Mouse (Mus musculus) left cerebral cortex, adult 2 months (tissue): ENCODE measurements at regions not wholly inside any gene's neighbourhood (a gene's known extent, or its start where the extent isn't known, plus 50 kb on each side); places are given as distances from the start of the nearest gene placed in this dataset.

ENCODE experiments used
- DNase-seq, 2 experiments: peaks; one replicate each; pipeline ENCODE4 v3.0.0; 2021 to 2022; ENCODE audit warnings: low spot score in 2 of 2, mixed read lengths in 1 of 2; ENCODE audit errors: extremely low spot score in 1 of 2
- H3K27ac ChIP-seq: fragments of 200-600 bp; 2 replicates; pipeline ENCODE4 v1.8.1; 2022
- H3K4me3 ChIP-seq: fragments of 200-600 bp; 2 replicates; pipeline ENCODE4 v1.8.1; 2022
- CTCF ChIP-seq: fragments of 200-600 bp; IDR thresholded peaks from 2 replicates; pipeline ENCODE4 v1.8.1; 2022; ENCODE audit warnings: antibody characterized with exemption, mild to moderate bottlenecking, moderate library complexity
- intact Hi-C: fragments of 180-260 bp; cut with DNase I; formaldehyde crosslinking; loops from one replicate; pipeline ENCODE4 v1.15.1; 2025

DNA sequence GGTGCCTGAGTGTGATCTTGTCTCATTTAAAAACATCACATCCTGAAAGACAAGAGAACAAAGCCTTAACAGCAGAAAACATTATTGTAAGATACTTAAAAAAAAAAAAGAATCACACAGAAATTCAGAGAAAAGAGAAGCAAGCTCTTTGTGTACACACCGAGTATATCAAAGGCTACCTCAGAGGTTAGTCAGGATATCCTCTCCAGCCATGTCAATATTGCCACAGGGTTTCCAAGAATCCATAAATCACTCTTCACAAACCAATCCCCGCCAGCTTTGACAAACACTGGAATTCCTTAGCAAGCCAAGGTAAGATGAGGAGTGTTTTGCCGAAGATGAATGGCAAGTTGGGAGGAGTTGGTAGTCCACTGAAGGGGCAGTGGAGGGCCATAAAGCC, 311.3 kb upstream of the Ldb2 start:
- TF ChIP-seq CTCF: no peak
- Histone ChIP-seq H3K4me3 (no peak overlapping the region), H3K27ac (no peak overlapping the region)
- DNase-seq: no peak
- intact Hi-C loops: loop anchor here (5.0 kb wide), 1 partner anchor 233 kb away; no protein-coding TSS in a partner anchor

DNA sequence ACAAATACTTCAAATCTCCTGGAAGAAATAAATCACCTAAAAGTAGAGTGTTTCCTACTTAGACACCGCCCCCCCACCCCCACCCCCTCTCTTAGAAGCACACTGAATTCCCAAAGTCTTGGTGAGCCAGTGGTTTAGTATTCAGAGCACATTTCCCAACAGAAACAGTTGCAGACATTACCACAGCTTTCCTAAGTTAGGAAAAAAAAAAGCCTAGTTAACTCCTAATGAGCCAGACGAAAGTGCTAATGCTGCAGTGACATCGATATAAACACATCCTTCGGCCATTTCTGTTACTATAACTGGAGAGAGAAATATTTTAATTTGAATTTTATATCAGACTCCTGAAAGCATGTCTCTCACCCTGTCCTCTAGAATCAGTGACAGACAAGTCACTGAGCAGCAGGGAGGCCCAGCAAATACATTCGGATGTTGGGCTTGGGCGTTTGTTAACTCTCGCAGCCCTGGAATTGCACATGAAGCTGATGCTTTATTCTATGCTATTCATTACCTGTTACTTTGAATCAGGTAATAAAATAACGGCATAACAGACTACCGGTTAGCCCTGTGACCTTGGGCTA, 305.8 kb upstream of the Ldb2 start:
- H3K4me3 ChIP-seq: no peak overlapping the region
- intact Hi-C loops: no loop called here
- DNase-seq: no peak
- TF ChIP-seq CTCF: no peak
- no peak overlapping the region for H3K27ac ChIP-seq

DNA sequence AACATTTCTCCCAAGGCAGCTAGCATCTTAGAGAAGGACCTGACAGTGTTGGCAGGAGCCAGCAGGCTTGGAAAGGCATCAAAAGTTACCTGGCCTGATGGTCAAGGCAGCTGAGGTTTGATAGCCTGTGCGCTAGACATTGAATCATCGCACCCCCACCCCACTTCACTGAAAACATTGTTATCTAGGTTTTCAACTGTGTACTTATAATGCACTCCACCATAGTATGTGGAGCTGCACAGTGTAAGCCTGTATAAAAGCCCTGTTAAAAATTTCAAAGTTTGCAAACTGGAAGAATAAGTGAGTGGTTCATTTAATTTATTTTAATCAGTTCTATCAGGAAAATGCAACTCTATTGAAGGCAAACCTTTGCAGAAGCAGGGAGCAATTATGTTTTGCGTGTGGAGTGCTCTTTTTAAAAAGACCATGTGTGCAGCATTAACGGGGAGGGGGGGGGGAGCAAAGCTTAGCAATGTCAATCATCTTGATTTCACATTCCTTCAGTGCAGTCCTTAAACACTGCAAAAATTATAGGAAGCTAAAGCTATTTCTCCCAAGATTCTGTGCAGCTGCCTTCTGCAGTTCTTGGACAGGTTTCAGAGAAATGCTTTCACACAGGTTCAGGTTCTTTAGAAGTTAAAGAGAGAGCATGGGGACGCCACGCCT, 304.4 kb upstream of the Ldb2 start:
- no peak for TF ChIP-seq CTCF
- Histone ChIP-seq H3K27ac (no peak overlapping the region), H3K4me3 (no peak overlapping the region)
- DNase-seq: no peak
- intact Hi-C loops: no loop called here

GRCm38 (mm10) chr5:45102661-45103060, 303.2 kb upstream of the Ldb2 start:
- peak overlapping the region; percentile 55; the same call in 1 of the 2 replicates for H3K27ac ChIP-seq

DNA sequence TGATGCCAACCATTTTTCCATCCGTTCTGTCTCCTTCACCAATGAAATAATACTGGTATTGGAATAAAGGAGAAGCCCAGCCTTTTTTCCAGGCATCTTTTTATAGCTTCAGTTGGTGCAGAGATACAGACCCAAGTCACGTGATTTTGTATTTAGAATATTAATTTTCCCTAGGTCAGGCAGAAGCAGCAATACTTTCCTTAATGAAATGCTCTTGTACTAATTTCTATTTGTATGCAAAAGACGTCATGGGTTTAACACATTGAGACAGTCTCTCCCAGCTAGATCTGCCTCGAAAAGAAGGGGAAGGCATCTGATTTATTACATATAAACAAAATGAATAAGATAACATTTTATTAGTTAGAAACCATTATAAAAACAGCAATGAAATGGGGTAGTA, 302.3 kb upstream of the Ldb2 start:
- Histone ChIP-seq H3K27ac (no peak overlapping the region), H3K4me3 (no peak overlapping the region)
- DNase-seq: no peak
- intact Hi-C loops: no loop called here
- no peak for TF ChIP-seq CTCF

More at GRCm38 (mm10) chr5:45102661-45103060, 303.2 kb upstream of the Ldb2 start:
- TF ChIP-seq CTCF: no peak
- DNase-seq: no peak
- H3K4me3 ChIP-seq: no peak overlapping the region
- intact Hi-C loops: no loop called here

- H3K4me3 ChIP-seq: no peak overlapping the region
- TF ChIP-seq CTCF: no peak
- DNase-seq: no peak
- H3K27ac ChIP-seq: no peak overlapping the region
- intact Hi-C loops: no loop called here
Observed at GRCm38 (mm10) chr5:45099082-45099481, 299.6 kb upstream of the Ldb2 start.

GRCm38 (mm10) chr5:45097941-45098340, 298.5 kb upstream of the Ldb2 start:
- Histone ChIP-seq H3K27ac (no peak overlapping the region), H3K4me3 (no peak overlapping the region)
- no peak for TF ChIP-seq CTCF
- intact Hi-C loops: no loop called here
- DNase-seq: no peak

DNA sequence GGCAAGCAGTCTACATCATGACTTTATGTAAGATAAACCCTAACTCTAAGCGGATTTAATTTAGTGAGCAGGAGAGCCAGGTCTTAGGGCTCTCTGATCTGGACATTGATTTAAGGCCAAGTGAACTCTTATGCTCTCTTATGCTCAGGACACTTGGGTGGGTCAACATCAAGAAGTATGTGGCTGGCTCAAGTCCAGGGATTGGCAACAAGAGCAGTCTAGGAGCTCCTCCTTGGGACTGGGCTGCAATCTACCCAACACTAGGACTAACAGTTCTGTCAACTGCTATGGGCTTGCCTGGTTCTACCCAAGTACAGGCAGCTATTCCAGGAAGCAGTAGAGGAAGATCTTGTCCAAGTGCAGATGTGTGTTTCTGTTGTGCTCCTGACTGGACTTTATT, 285.3 kb upstream of the Ldb2 start:
- TF ChIP-seq CTCF: no peak
- DNase-seq: no peak
- Histone ChIP-seq H3K27ac (no peak overlapping the region), H3K4me3 (no peak overlapping the region)
- intact Hi-C loops: no loop called here

GRCm38 (mm10) chr5:45082601-45083000, 283.1 kb upstream of the Ldb2 start:
- no peak for TF ChIP-seq CTCF
- no peak overlapping the region for H3K27ac ChIP-seq
- intact Hi-C loops: no loop called here
- no peak for DNase-seq
- H3K4me3 ChIP-seq: no peak overlapping the region

DNA sequence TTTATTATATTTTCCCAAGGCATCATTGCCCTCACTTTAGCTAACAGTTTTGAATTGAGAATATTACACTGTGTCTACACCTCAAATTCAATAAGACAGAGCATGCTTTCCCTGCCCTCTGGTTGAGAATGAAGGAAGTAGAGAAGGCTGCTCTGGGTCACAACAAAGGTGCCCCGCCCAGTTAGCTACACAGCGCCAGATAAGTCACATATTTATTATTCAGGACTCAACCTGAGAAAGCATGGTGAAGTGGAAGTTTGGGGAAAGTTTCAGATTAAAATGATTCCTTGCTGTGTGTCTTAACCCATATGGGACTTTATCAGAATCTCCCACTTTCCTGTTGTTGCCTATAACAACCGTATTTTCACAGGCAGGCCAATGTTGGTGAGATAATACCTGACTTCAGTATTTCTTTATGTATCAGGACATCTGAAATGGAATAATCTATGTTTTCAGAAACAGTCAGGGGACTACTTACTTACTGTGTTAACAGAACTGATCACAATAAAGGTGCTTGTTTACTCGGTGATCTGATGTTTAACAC, 276.9 kb upstream of the Ldb2 start:
- TF ChIP-seq CTCF: no peak
- H3K27ac ChIP-seq: no peak overlapping the region
- intact Hi-C loops: no loop called here
- H3K4me3 ChIP-seq: no peak overlapping the region
- DNase-seq: no peak

- H3K4me3 ChIP-seq: no peak overlapping the region
- no peak for DNase-seq
- H3K27ac ChIP-seq: no peak overlapping the region
- no peak for TF ChIP-seq CTCF
- intact Hi-C loops: no loop called here
Observed at GRCm38 (mm10) chr5:45075195-45075594, 275.7 kb upstream of the Ldb2 start.

DNA sequence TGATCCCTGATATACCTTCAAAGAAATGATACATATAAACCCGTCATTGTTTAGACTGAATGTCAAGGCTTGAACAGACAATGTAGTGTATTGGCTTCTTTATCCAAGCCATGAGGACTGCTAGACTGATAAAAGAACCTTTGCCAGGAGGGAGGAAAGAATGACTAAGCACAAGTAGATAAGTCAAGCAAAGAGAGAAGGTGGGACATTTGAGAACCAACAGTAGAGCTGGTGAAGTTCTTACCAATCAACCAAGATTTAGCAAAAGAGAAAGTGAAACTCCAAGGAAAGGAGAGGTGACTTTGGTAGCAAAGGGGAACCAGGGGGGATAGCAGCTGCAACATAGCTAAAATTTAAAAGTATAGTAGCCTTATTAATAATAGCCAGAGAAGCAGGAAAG, 273.0 kb upstream of the Ldb2 start:
- no peak for DNase-seq
- TF ChIP-seq CTCF: no peak
- no peak overlapping the region for H3K4me3 ChIP-seq
- intact Hi-C loops: no loop called here
- no peak overlapping the region for H3K27ac ChIP-seq
